ENCODE assay signal across 10 mouse cellular contexts in genomic region chr4:134078694-134079093, GRCm38 (mm10). TPM values are rescaled to one million over a fixed set of nuclear protein-coding genes. Genes with fewer than 3 reads are reported as not detected.
DNase-seq lines count a peak whose midpoint lies in the region; ATAC-seq and TF ChIP-seq lines count a peak whose summit lies in the region.
"Had no signal": no experiment of that assay in that cellular context is flagged by ENCODE, and none has a peak within 500 bp of the region (broad histone marks: within the 10 kb centered on the region; RNA-seq: fewer than 3 reads in every experiment).

No protein-coding gene starts in this region.

- no peak overlapping the region for H3K27ac ChIP-seq in spleen, adult 2 months (ENCODE audit: insufficient read depth, low read length)
- no peak overlapping the region for H3K27ac ChIP-seq in forebrain, postnatal 0 days (ENCODE audit: low read depth, low read length)
- H3K27ac ChIP-seq: stomach, embryonic 15.5 days had no signal

- TF ChIP-seq CTCF in spleen, adult 2 months (IDR thresholded peaks at IDR 0.05; ENCODE audit: extremely low read depth, insufficient read depth, insufficient read length, insufficient replicate concordance): peak; percentile 49; the same call in 1 of the 2 replicates
- TF ChIP-seq CTCF in forebrain, postnatal 0 days (IDR thresholded peaks at IDR 0.05; ENCODE audit: low read depth): peak; percentile 72

- no peak overlapping the region for H3K4me2 ChIP-seq in forebrain, postnatal 0 days (ENCODE audit: low read depth)
- H3K4me2 ChIP-seq: stomach, embryonic 15.5 days had no signal

- WGBS in spleen, adult 2 months: 44% methylated on average over 3 of the region's 3 CpGs
- 26% methylated on average over 3 of the region's 3 CpGs for WGBS in forebrain, postnatal 0 days

- no peak overlapping the region for H3K9ac ChIP-seq in forebrain, postnatal 0 days
- H3K9ac ChIP-seq: stomach, embryonic 15.5 days had no signal

- no peak overlapping the region for H3K4me3 ChIP-seq in spleen, adult 2 months (ENCODE audit: extremely low read depth, insufficient read depth, insufficient read length)
- no peak overlapping the region for H3K4me3 ChIP-seq in forebrain, postnatal 0 days (ENCODE audit: low read depth, low read length)
- H3K4me3 ChIP-seq: stomach, embryonic 15.5 days had no signal

- no peaks in the 10 kb centered on the region for H3K27me3 ChIP-seq in spleen, adult 2 months (ENCODE audit: control insufficient read depth, insufficient read depth, low read length)
- 0 out of 2 replicates have a peak, but pooled peaks cover 5% of the 10 kb centered on the region for H3K27me3 ChIP-seq in forebrain, postnatal 0 days (ENCODE audit: insufficient read depth, low read length)
- H3K27me3 ChIP-seq: stomach, embryonic 15.5 days had no signal

- DNase-seq in adrenal gland, postnatal 10 days: peak; percentile 48
- no peak for DNase-seq in adrenal gland, postnatal 25 days
- DNase-seq in spleen, adult 2 months (ENCODE audit: low read depth in 1 of 2, low spot score in 2 of 2): peak in 1 of 2 experiments; percentile 49
- no peak for DNase-seq in spleen, postnatal 14 days (ENCODE audit: low spot score in 2 of 2)
- DNase-seq in forebrain, postnatal 0 days: peak; percentile 52
- peak; percentile 82 for DNase-seq in kidney, postnatal 14 days
- DNase-seq in lung, postnatal 4 days: peak; percentile 62 to 72
- DNase-seq in testis, postnatal 14 days (ENCODE audit: low spot score): peak; percentile 64

- no peaks in the 10 kb centered on the region for H3K9me3 ChIP-seq in forebrain, postnatal 0 days (ENCODE audit: low read length)
- H3K9me3 ChIP-seq: stomach, embryonic 15.5 days had no signal

- peaks cover 3% of the 10 kb centered on the region; the same call in 1 of the 2 replicates for H3K4me1 ChIP-seq in spleen, adult 2 months (ENCODE audit: control insufficient read depth, insufficient read depth, insufficient read length)
- H3K4me1 ChIP-seq in forebrain, postnatal 0 days (ENCODE audit: insufficient read depth): no peaks in the 10 kb centered on the region

- H3K36me3 ChIP-seq in spleen, adult 2 months (ENCODE audit: control insufficient read depth, insufficient read depth, low read length): no peaks in the 10 kb centered on the region
- H3K36me3 ChIP-seq in forebrain, postnatal 0 days (ENCODE audit: insufficient read depth): no peaks in the 10 kb centered on the region
- H3K36me3 ChIP-seq: stomach, embryonic 15.5 days had no signal

- peak; percentile 84 for ATAC-seq in forebrain, postnatal 0 days

- TF ChIP-seq POLR2A in spleen, adult 2 months (IDR thresholded peaks at IDR 0.05; ENCODE audit: low read depth, low read length): no peak

RNA-seq across cellular contexts. Expression of gene Cd52, which starts 16.2 kb away (rescaled TPM):
- 10 to 100 TPM; 30.6 to 33.6 TPM for total RNA-seq in adrenal gland, postnatal 10 days (2021)
- 3.5 and 8.4 TPM in 2 replicates for total RNA-seq in adrenal gland, postnatal 25 days (2021)
- 400 and 461 TPM in 2 replicates for polyA plus RNA-seq in spleen, adult 2 months (2012; rRNA removed)
- total RNA-seq in forebrain, postnatal 0 days (2014; rRNA removed): 1.2 and 2.0 TPM in 2 replicates
- 4.1 and 4.6 TPM in 2 replicates for polyA plus RNA-seq in forebrain, postnatal 0 days (2015; fragmentation: Nextera tagmentation; extraction: Ambion mirVana)

RNA-seq across cellular contexts. Expression of gene Crybg2, which starts 18.1 kb away (rescaled TPM):
- under 1 TPM; 0.82 to 0.96 TPM for total RNA-seq in adrenal gland, postnatal 10 days (2021)
- 0.15 TPM in 1 of 2 replicates, not detected in the other for total RNA-seq in adrenal gland, postnatal 25 days (2021)
- 4.3 and 5.3 TPM in 2 replicates for polyA plus RNA-seq in spleen, adult 2 months (2012; rRNA removed)
- 3.4 and 11.8 TPM in 2 replicates for total RNA-seq in forebrain, postnatal 0 days (2014; rRNA removed)
- 3.7 and 4.5 TPM in 2 replicates for polyA plus RNA-seq in forebrain, postnatal 0 days (2015; fragmentation: Nextera tagmentation; extraction: Ambion mirVana)

RNA-seq across cellular contexts. Expression of gene Ubxn11, which starts 23.7 kb away (rescaled TPM):
- 1 to 10 TPM; 4.1 to 7.5 TPM for total RNA-seq in adrenal gland, postnatal 10 days (2021)
- 8.1 and 9.4 TPM in 2 replicates for total RNA-seq in adrenal gland, postnatal 25 days (2021)
- 33.7 and 43.0 TPM in 2 replicates for polyA plus RNA-seq in spleen, adult 2 months (2012; rRNA removed)
- 5.5 and 13.7 TPM in 2 replicates for total RNA-seq in forebrain, postnatal 0 days (2014; rRNA removed)
- 11.0 and 14.3 TPM in 2 replicates for polyA plus RNA-seq in forebrain, postnatal 0 days (2015; fragmentation: Nextera tagmentation; extraction: Ambion mirVana)

RNA-seq across cellular contexts. Expression of gene Zfp683, which starts 25.1 kb away (rescaled TPM):
- total RNA-seq in adrenal gland, postnatal 10 days (2021): under 1 TPM in 1 of 2 experiments, not detected in 1; 0.24 TPM
- not detected in 2 replicates for total RNA-seq in adrenal gland, postnatal 25 days (2021)
- 3.6 and 3.8 TPM in 2 replicates for polyA plus RNA-seq in spleen, adult 2 months (2012; rRNA removed)
- not detected in 2 replicates for total RNA-seq in forebrain, postnatal 0 days (2014; rRNA removed)
- polyA plus RNA-seq in forebrain, postnatal 0 days (2015; fragmentation: Nextera tagmentation; extraction: Ambion mirVana): not detected in 2 replicates
- total RNA-seq: left cerebral cortex, adult 8-10 months had no signal
- polyA plus RNA-seq: stomach, embryonic 15.5 days had no signal

RNA-seq across cellular contexts. Expression of gene Sh3bgrl3, which starts 49.9 kb away (rescaled TPM):
- total RNA-seq in adrenal gland, postnatal 10 days (2021): 100 to 1,000 TPM in 1 of 2 experiments, 10 to 100 TPM in 1; 94.4 to 103 TPM
- 62.5 and 73.2 TPM in 2 replicates for total RNA-seq in adrenal gland, postnatal 25 days (2021)
- polyA plus RNA-seq in spleen, adult 2 months (2012; rRNA removed): 1,465 and 2,211 TPM in 2 replicates
- total RNA-seq in forebrain, postnatal 0 days (2014; rRNA removed): 124 and 162 TPM in 2 replicates
- polyA plus RNA-seq in forebrain, postnatal 0 days (2015; fragmentation: Nextera tagmentation; extraction: Ambion mirVana): 554 and 579 TPM in 2 replicates

Comparison
In these comparisons a context has a peak if more than half of its experiments do, and no peak if none do; other contexts are left out.
1. DNase-seq: peak in adrenal gland, postnatal 10 days (single experiment), forebrain, postnatal 0 days (single experiment), kidney, postnatal 14 days (single experiment), lung, postnatal 4 days (2 of 2) and testis, postnatal 14 days (single experiment); none in adrenal gland, postnatal 25 days (single experiment) and spleen, postnatal 14 days (0 of 2).